Mouse (Mus musculus) lung, postnatal 4 days (tissue): ENCODE data around the gene Unc13d.
A peak's percentile ranks its signal among the peaks of the same experiment; 100 is the strongest.
"Not testable (repeated sequence)": the region's sequence is repeated elsewhere in the genome, so short reads cannot be mapped to it uniquely, and the experiment has no call there.

Source experiments
- DNase-seq, 2 experiments: peaks; one replicate each; pipeline ENCODE4 v3.0.0; 2021

The Unc13d gene

DNA sequence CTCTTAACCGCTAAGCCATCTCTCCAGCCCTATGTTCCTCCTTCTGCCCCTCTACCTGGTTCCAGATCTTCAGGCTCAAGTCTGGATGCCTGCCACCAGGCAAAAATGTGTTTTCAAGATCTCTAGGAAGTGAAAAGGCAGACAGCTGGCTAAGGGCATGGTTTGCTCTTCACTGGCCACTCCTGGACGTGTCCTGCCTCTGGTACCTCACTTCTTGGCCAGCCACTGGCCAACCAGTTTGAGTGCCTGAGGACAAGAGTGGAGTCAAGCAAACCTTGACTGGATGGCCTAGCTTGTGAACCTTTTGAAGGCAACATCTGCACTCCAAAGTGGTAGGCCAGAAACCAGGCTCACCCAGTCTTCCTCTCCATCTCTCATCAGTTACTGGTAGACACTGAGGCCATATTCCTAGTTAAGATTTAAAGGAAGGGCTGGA is 57.8 kb downstream of the Unc13d start:
- DNase-seq, result no peak

DNA sequence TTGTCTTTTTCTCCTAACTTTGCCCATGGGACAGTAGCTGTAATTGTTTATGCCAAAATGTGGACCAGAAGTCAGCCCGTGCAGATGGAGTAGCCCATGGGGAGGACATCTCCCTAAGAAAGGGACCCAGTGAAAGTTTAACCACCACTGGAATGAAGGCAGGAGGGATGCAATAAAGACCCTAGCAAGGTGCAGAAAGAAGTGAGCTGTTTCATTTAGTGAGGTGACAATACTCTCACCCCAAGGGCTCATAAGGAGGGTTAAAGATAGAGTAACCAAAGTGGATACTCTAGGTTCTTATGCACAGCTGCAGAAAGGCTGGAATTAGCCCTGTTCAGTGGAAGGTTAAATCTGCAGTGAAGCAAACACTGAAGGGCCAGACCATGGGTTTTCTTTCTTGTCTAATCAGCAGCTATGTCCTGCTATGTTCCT is 58.4 kb downstream of the Unc13d start:
- no peak for DNase-seq

DNA sequence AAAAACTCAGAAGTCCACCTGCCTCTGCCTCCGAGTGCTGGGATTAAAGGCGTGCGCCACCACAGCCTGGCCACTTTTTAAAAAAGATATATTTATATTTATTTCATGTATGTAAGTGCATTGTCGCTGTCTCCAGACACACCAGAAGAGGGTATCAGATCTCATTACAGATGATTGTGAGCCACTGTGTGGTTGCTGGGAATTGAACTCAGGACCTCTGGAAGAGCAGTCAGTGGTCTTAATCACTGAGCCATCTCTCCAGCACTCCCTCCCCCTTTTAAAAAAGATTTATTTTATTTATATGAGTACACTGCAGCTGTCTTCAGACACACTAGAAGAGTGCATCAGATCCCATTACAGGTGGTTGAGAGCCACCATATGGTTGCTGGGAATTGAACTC is 58.9 kb downstream of the Unc13d start:
- not testable (repeated sequence) for DNase-seq

DNA sequence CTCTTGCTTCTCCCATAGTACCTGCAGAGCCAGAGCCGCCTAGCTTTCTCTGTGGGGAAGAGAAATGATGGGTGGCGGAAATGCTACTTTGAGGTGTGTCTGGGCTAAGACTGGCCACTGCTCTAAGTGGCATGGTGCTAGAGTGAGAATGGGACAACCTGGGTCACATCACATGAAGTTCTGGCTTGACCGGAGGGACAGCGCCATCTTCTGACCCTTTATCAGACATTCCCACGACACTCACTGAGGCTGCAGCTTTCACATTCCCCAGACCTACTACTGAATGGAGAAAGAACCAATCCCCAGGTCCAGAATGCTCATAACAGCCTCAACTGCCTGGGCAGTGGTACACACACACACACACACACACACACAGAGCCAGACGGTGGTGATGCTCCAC is 59.7 kb downstream of the Unc13d start:
- DNase-seq, result peak; percentile 59 to 74

DNA sequence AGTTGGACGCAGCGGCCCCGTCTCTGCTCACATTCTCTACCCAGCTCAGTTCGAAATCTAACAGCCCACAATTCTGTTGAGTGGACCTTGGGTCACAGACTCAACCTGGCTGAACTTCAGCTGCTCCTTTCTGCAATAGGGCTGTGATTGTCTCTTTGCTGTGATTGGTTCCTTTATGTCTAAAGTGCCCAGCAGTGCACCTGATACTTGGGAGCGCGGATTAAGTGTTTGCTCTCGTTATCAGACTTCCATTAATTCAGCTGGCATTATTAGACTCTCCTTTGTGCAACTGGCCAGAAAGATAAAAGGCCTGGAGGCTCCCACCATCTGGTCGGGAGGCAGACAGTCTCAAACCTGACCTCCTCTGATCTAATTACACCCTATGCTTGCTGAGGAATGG is 62.9 kb downstream of the Unc13d start:
- no peak for DNase-seq

DNA sequence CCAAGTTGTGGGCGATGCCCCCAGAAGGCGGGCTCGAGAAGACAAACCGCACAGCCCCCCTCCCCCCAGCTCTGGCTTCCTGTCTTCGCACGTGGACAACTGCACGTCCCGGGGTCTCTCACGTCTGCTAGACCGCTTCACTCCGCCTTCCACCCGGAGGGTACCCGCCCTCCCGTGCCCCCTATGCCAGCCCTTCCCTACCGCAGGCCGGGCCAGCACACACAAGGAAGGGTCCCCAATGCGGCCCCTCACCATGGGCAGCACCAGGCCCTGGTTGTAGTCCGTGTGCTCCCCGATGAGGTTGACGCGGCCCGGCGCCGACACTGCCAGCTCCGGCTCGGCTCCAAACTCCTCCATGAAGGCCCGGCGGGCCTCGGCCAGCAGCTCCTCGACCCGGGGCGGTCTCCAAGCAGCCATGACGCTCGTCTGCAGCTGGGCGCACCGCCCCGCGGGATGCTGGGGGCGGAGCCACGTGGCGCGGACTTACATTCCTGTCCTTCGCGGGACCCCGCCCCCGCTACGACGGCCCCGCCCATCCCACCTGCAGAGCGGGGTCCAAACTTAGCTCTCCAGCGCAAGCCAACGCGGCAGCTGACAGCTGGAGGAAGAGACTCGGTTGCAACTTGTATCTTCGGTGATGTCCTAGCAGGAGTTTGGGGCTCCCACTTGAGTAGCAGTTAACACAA is 65.4 kb downstream of the Unc13d start, which contains the start of gene Galk1:
Galk1 (minus strand) TSS at position 458 of the 686 bp plus-strand sequence.
- peak; percentile 93 to 97 for DNase-seq
